Mouse (Mus musculus) MN1 (cell line): ENCODE results near the gene Tmem240.
"Not testable (repeated sequence)": the region's sequence is repeated elsewhere in the genome, so short reads cannot be mapped to it uniquely, and the experiment has no call there.

Experiments
- DNase-seq: peaks from one replicate; pipeline ENCODE4 v3.0.0-alpha.2; 2016; ENCODE audit warnings: low spot score

The Tmem240 gene

DNA sequence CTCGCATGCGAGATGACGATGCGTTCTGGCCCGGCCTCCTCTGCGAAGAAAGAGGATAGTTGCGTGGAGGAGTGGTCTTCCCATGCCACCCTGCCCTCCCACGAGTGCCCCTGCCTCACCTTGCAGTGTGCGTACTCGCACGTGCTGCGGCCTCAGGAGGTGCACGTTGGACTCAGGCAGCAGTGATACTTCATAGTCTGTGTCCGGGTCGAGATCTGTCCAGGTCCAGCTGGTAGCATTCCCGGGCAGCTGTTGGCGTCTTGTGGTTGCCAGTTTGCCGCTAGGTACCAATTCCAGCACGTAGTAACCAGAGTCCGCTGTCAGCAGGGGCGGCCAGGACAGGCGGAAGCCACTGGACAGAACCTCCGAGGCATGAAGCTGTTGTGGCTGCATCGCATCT, 36.0 kb downstream of the Tmem240 start:
- no peak for DNase-seq

DNA sequence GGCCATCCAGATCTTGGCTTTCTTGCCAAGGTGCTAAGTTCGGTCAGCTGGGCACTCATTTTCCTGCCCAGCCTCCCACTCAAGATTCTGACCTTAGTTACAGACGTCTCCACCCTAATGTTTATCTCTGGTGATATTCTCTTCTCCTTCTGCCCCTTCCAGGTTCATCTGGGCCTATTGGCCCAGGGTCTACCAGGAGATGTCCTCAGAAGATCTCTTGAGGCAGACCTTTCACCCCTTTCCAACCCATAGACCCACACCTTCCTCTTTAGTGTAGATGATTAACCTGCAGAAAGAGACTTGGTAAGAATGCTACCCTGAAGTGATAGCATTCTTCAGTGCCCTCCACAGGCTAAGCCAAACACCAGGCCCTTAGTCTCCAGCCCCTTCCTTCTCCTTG, 37.1 kb downstream of the Tmem240 start:
- DNase-seq, result no peak

- no peak for DNase-seq
Observed at GRCm38 (mm10) chr4:155772786-155773185, 38.2 kb downstream of the Tmem240 start.

- DNase-seq, result no peak
Observed at GRCm38 (mm10) chr4:155773335-155774078, 38.9 kb downstream of the Tmem240 start.

DNA sequence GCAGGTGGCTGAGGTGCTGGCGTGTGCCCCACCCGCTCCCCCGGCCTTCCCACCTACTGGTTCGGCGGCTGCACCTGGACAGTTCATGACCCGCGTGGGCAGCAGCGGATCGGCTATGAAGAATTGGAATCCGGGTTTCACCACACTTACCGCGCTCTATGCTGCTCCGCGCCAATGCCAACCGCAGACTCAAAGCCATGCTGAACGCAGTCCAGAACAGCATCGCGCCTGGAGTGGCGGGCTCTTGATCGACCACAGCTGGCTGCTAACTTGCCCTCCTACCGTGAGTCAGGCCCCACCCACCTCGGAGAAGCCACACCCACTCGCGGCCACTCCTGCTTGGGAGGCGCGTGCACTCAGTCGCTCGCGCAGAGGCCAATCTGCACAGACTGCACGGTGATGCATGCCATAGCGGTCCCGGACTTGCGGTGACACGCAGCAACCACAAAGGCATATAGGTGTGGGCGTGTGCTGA, 39.7 kb downstream of the Tmem240 start, which contains the start of gene Vwa1:
Gene Vwa1 (minus strand): TSS at position 419 of the 475 bp plus-strand sequence.
- peak; percentile 80 for DNase-seq

GRCm38 (mm10) chr4:155774971-155775740, 40.6 kb downstream of the Tmem240 start:
- no peak for DNase-seq

GRCm38 (mm10) chr4:155775855-155776254, 41.3 kb downstream of the Tmem240 start:
- no peak for DNase-seq

GRCm38 (mm10) chr4:155776704-155777335, 42.2 kb downstream of the Tmem240 start:
- DNase-seq, result no peak

- DNase-seq, result no peak
Observed at GRCm38 (mm10) chr4:155777816-155778215, 43.2 kb downstream of the Tmem240 start.

DNA sequence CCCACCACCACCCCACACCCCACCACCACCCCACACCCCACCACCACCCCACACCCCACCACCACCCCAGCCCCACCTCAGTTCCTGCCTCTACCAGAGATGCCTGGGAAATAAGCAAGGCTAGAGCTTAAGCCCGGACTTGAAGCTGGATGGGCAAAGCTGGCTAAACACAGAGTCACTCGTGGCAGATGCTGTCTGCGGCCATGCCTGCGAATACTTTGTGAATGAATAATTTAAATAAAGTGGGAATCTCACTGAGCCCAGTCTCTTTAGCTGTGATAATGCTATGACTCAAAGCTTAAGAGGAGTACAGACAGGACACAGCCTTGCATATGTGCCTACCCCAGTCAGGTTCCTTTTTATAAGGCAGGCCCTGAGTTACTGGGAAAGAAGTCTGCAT, 44.9 kb downstream of the Tmem240 start:
- DNase-seq, result no peak

- peak; percentile 75 for DNase-seq
Observed at GRCm38 (mm10) chr4:155780895-155781294, 46.3 kb downstream of the Tmem240 start.

GRCm38 (mm10) chr4:155783486-155784080, 49.0 kb downstream of the Tmem240 start:
- DNase-seq, result no peak

DNA sequence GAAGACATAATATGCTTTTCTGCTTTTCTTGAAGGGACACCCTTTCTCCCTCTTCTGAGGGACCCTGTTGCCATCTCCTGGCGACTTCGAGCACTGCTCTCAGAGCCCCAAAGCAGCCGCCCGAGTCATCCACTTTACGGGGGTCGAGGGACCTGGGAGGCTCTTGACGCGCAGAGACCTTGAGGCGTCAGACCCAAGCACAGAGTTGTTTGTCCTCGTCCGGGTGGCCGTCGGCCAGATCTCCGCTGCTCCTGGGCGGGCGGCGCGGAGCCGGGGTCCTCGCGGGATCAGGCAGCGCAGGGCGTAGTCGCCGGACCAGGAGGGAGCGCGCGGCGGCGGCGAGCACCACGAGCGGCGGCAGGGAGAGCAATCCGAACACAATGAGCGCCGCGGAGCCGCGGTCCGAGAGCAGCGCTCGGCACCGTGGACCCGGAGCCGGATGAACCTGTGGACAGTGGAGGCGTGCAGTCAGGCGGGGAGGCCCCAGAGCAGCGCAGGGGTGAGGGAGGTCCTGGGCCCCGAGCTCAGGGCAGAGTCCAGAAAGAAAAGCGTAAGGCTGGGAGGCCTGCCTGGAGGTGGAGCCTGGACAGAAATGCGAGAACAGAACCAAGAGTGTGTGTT, 49.6 kb downstream of the Tmem240 start:
- peak; percentile 85 for DNase-seq

DNA sequence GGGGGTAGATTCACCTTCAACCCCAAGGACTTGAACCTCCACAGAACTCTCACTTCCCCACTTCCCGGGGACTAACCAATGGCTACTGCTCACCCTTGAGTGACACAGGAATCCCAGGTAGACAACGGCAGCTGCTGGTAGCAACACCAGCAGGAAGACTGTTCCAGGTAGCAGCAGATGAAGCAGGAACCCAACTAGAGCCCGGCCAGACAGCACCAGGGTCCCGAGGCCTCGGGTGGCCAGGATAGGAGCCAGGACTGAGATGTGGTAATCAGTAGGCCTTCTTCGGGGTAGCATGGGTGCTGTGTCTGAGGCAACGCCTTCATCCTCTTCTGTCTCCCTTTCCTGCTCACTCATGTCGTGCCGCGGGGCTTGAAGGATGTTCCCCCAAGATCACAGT, 50.6 kb downstream of the Tmem240 start:
- no peak for DNase-seq

GRCm38 (mm10) chr4:155785819-155786218, 51.2 kb downstream of the Tmem240 start, which contains the start of gene Tmem88b:
TSS of gene Tmem88b (minus strand) at chr4:155785874.
- no peak for DNase-seq

GRCm38 (mm10) chr4:155788300-155788699, 53.7 kb downstream of the Tmem240 start:
- DNase-seq, result no peak

DNA sequence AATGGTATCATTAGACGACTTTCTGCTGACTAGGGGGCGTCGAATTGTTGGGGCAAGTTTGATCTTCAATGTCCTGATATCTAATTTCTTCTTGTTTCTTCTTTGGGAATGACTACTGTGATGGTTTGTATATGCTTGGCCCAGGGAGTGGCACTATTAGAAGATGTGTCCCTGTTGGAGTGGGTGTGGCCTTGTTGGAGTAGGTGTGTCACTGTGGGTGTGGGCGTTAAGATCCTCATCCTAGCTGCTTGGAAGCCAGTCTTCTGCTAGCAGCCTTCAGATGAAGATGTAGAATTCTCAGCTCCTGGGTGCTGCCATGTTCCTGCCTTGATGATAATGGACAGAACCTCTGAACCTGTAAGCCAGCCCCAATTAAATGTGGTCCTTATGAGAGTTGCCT, 54.2 kb downstream of the Tmem240 start:
- not testable (repeated sequence) for DNase-seq

- no peak for DNase-seq
Observed at GRCm38 (mm10) chr4:155790021-155790489, 55.5 kb downstream of the Tmem240 start, which contains the start of gene Ankrd65. TSS of gene Ankrd65 (plus strand) at chr4:155790439.
